Mouse (Mus musculus): ENCODE measurements around the gene Duox1. TPM values are rescaled to one million over a fixed set of nuclear protein-coding genes. Genes with fewer than 3 reads are reported as not detected.

Gene Duox1
- 0.09 TPM for polyA plus RNA-seq (2014; fragmentation: Illumina TruSeq; extraction: RNeasy Lipid Tissue Mini Kit (QIAGEN cat#74804); ENCODE audit: low read depth, low replicate concordance)

DNA sequence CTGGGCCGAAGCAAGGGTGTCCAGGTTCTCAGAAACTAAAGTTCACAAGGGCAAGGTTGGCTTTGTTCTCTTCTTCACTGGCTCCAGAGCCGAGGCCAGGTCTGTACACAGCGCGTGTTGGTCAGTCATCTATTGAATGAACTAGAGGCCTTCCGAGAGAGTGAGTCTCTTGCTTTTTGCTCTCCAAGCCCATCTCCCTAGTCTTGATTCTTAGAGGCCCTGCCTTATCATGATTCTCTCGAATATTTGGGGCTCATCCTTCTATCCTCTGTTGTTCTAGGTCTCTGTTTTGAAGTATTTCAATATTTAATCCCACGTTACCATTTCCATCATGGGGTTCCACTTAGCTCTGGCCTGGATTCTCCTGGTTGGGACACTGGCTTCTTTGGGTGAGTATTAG is at the start of gene Duox1:
Duox1 (plus strand) TSS at position 301 of the 400 bp plus-strand sequence.

DNA sequence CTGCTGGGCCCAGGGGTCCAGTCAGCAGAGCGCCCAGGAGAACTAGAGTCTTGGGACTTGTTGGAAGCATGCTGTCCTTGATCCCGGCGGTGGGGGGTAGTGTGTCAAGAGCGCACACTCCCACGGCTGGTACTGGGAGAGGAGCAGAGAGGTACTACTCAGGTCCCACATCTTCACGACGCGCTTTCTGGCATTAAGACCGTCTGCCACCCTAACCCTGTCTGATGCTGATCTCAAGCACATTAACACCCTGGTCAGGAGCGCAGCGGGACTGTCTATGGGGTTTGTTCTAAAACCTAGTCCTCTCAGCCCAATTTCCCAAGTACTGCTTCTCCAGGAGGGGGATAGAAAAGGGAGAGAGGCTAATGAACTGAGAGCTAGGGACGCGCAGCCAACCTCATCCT is 17.4 kb upstream of the Duox1 start, which contains the start of gene Duox2:
Duox2 (minus strand) TSS at position 354 of the 404 bp plus-strand sequence.

GRCm38 (mm10) chr2:122298596-122299490 is 16.6 kb upstream of the Duox1 start, which contains the start of gene Duoxa2:
Duoxa2 (plus strand) TSS chr2:122298900.

DNA sequence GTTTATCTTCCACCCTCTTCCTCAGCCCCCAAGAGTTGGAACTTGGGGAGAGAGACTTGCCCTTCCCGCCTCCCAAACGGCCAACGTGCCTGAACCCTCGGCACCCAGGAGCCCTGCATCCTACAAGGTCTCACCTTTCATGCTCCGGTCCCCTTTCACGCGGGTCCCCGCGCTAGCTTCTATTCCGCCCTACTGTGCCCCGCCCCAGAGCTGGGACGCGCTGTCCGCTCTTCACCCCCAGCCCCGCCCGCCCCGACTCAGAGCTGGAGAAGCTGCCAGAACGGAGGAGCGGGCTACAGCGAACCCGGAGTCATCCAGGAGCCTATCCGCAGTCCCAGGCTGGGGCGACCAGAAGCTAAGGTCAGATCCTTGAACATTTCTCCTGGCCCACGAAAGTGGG is 1.9 kb upstream of the Duox1 start, which contains the start of gene Duoxa1:
Duoxa1 (minus strand) TSS at position 195 of the 400 bp plus-strand sequence.

GRCm38 (mm10) chr2:122368995-122369739 is 53.7 kb downstream of the Duox1 start, which contains the start of gene Shf:
Shf (minus strand) TSS chr2:122369162.

Other genes with a start within 250 kb of the Duox1 start
- 13.2 TPM for gene Spg11, start 197.3 kb upstream of the Duox1 start, polyA plus RNA-seq (2014; fragmentation: Illumina TruSeq; extraction: RNeasy Lipid Tissue Mini Kit (QIAGEN cat#74804); ENCODE audit: low read depth, low replicate concordance)
- gene B2m, start 168.0 kb upstream of the Duox1 start, polyA plus RNA-seq (2014; fragmentation: Illumina TruSeq; extraction: RNeasy Lipid Tissue Mini Kit (QIAGEN cat#74804); ENCODE audit: low read depth, low replicate concordance), result 2,912 TPM
- gene Trim69, start 155.0 kb upstream of the Duox1 start, polyA plus RNA-seq (2014; fragmentation: Illumina TruSeq; extraction: RNeasy Lipid Tissue Mini Kit (QIAGEN cat#74804); ENCODE audit: low read depth, low replicate concordance), result 2.5 TPM
- gene Patl2, start 129.5 kb upstream of the Duox1 start, polyA plus RNA-seq (2014; fragmentation: Illumina TruSeq; extraction: RNeasy Lipid Tissue Mini Kit (QIAGEN cat#74804); ENCODE audit: low read depth, low replicate concordance), result 0.20 TPM
- gene Terb2, start 129.4 kb upstream of the Duox1 start, polyA plus RNA-seq (2014; fragmentation: Illumina TruSeq; extraction: RNeasy Lipid Tissue Mini Kit (QIAGEN cat#74804); ENCODE audit: low read depth, low replicate concordance), result not detected
- 86.4 TPM for gene Sord, start 80.9 kb upstream of the Duox1 start, polyA plus RNA-seq (2014; fragmentation: Illumina TruSeq; extraction: RNeasy Lipid Tissue Mini Kit (QIAGEN cat#74804); ENCODE audit: low read depth, low replicate concordance)
- gene Duox2, start 17.2 kb upstream of the Duox1 start, polyA plus RNA-seq (2014; fragmentation: Illumina TruSeq; extraction: RNeasy Lipid Tissue Mini Kit (QIAGEN cat#74804); ENCODE audit: low read depth, low replicate concordance), result 0.24 TPM
- not detected for gene Duoxa2, start 16.8 kb upstream of the Duox1 start, polyA plus RNA-seq (2014; fragmentation: Illumina TruSeq; extraction: RNeasy Lipid Tissue Mini Kit (QIAGEN cat#74804); ENCODE audit: low read depth, low replicate concordance)
- 1.0 TPM for gene Duoxa1, start 1.9 kb upstream of the Duox1 start, polyA plus RNA-seq (2014; fragmentation: Illumina TruSeq; extraction: RNeasy Lipid Tissue Mini Kit (QIAGEN cat#74804); ENCODE audit: low read depth, low replicate concordance)
- gene Shf, start 53.5 kb downstream of the Duox1 start, polyA plus RNA-seq (2014; fragmentation: Illumina TruSeq; extraction: RNeasy Lipid Tissue Mini Kit (QIAGEN cat#74804); ENCODE audit: low read depth, low replicate concordance), result 15.8 TPM
- 13.3 TPM for gene Slc28a2, start 110.8 kb downstream of the Duox1 start, polyA plus RNA-seq (2014; fragmentation: Illumina TruSeq; extraction: RNeasy Lipid Tissue Mini Kit (QIAGEN cat#74804); ENCODE audit: low read depth, low replicate concordance)
- gene Gm14085, start 169.3 kb downstream of the Duox1 start, polyA plus RNA-seq (2014; fragmentation: Illumina TruSeq; extraction: RNeasy Lipid Tissue Mini Kit (QIAGEN cat#74804); ENCODE audit: low read depth, low replicate concordance), result not detected

Measured in adipose tissue, adult 10 weeks (tissue).